Mouse (Mus musculus): Measurements from ENCODE around the gene Tnfaip6. TPM values are rescaled to one million over a fixed set of nuclear protein-coding genes. Genes with fewer than 3 reads are reported as not detected.

Tnfaip6 gene
- polyA plus RNA-seq, 1 experiment from 2014 or later: 2.7 TPM

DNA sequence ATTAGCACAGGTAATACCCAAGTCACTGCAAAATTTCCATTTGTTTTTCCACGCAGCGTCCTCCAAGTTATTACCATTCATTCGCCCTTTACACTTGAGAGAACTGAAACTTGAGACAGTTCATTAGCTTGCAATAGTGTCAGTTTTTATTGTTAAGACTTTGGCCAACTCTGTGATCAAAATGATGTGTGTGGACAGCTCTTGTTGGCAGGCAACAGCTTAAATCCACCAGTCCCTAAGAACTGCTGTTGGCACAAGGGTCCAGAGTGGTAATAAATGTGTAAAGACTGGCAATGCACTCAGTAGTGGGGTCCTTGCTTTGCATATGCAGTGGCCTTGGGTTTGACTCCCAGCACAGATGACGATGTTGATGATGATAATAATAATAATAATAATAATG is 14.5 kb downstream of the Tnfaip6 start:
- DNase-seq (ENCODE audit: low spot score): no peak

GRCm38 (mm10) chr2:52053502-52053901 is 15.7 kb downstream of the Tnfaip6 start:
- no peak for DNase-seq (ENCODE audit: low spot score)

DNA sequence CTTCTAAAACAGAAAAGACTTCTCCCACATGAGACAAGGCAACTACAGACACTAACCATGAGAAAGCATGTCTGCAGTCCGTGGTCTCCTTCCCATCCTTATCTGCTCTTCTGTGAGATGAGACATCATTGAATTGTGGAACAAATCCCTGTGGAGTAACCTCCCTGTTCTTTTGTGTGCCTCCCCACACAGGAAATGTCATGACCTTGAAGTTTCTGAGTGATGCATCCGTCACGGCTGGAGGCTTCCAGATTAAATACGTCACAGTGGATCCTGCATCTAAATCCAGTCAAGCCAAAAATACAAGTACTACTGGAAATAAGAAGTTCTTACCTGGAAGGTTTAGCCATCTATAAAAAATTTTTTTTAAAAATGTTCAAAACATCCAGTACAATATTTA is 17.8 kb downstream of the Tnfaip6 start:
- DNase-seq (ENCODE audit: low spot score): no peak

- no peak for DNase-seq (ENCODE audit: low spot score)
These were observed 19.3 kb downstream of the Tnfaip6 start for GRCm38 (mm10) chr2:52057099-52057498.

DNA sequence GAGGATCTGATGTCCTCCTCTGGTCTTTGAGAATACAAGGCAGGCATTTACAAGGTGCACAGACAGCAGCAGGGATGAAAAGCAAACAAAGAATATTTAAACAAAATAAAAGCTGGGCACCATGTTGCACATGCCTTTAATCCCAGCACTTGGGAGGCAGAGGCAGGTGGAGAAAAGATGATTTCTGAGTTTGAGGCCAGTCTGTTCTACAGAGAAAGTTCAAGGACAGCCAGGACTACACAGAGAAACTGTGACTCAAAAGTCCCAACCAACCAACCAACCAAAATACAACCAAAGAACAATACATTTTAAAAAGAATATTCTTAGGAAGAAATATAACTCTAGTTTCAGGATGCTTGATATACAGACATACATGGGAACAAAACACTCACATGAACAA is 19.9 kb downstream of the Tnfaip6 start:
- no peak for DNase-seq (ENCODE audit: low spot score)

GRCm38 (mm10) chr2:52068641-52069040 is 30.8 kb downstream of the Tnfaip6 start:
- no peak for DNase-seq (ENCODE audit: low spot score)

- no peak for DNase-seq (ENCODE audit: low spot score)
These were observed 33.0 kb downstream of the Tnfaip6 start for GRCm38 (mm10) chr2:52070816-52071215.

- no peak for DNase-seq (ENCODE audit: low spot score)
These were observed 33.6 kb downstream of the Tnfaip6 start for GRCm38 (mm10) chr2:52071241-52071991.

GRCm38 (mm10) chr2:52072065-52072490 is 34.3 kb downstream of the Tnfaip6 start:
- no peak for DNase-seq (ENCODE audit: low spot score)

- DNase-seq (ENCODE audit: low spot score): peak; percentile 70
These were observed 34.8 kb downstream of the Tnfaip6 start, which contains the start of gene Rif1 for GRCm38 (mm10) chr2:52072491-52073140. Gene Rif1 (plus strand): TSS chr2:52072832.

DNA sequence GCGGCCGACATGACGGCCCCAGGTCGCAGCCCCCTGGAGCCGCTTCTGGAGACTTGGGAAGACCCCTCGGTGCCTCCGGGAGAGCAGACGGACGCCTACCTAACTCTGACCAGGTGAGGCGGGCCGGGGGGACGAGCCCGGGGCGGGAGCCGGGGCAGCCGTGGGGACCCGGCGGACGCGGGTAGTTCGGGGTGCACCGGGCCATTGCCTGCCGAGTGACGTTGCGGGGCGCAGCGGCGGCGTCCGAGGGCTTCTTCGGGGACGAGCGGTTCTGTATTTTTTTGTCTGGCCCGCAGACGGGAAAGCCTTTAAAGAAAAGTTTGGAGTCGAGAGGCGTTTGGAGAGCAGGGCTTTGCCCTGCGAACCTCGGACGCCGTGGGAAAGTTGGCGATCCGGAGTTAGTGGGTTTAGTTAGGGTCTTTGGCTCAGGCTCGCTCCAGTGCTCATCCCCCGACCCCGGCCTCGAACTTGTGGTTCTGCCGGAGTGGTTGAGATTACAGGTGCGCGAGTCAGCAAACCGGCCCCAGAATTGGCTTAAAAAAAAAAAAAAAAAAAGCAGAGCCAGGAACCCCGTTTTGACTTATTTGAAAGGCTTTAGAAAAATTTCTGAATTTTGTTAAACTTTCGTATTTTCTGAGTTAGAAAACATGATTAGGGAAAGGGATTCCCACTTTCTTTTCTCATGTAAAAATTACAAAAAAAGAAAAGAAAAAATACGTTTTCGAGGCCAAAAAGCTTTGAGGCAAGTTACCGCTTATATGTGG is 35.5 kb downstream of the Tnfaip6 start:
- DNase-seq (ENCODE audit: low spot score): peak; percentile 3

DNA sequence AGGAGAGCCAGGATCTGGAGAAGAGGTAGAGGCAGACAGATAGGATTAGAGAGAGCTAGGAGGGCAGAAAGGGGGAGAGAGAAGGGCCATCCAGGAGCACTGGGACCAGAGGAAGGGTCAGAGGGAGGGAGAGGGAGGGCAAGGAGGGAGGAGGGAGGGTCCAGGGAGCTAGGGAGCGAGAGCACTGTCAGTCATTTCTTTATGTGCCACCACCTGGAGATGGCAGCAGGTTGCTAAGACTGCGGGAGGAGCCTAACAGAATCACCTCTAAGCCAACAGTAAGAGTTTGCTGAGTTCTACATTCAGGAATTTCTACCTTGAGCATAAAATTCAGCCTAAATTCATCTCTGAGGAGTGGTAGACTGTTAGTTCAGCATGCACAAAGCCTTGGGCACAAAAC is 40.9 kb downstream of the Tnfaip6 start:
- no peak for DNase-seq (ENCODE audit: low spot score)

- DNase-seq (ENCODE audit: low spot score): no peak
These were observed 46.2 kb downstream of the Tnfaip6 start for GRCm38 (mm10) chr2:52084013-52084412.

DNA sequence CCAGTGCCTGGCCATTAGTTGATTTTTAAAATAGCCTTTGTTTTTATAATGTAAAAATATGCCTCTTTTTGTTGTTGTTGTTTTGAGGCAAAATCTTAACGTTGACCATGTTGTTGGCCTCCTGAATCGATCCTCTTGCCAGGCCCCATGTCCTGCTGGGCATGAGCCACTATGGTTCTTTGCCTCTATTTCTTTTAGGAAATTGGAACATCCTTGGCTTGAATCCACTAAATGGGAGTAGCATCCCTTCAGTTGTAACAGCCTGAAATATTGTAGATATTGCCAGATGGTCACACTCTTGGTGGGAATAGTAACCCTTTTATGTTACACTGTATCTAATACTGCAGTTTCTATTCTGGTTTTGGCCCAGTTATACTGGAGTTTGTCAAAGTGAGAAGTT is 46.8 kb downstream of the Tnfaip6 start:
- DNase-seq (ENCODE audit: low spot score): no peak

Other genes starting within 250 kb of the Tnfaip6 start
- 30.1 and 32.4 TPM in 2 replicates for gene Rbm43, start 102.8 kb upstream of the Tnfaip6 start, polyA plus RNA-seq (2015; fragmentation: Nextera tagmentation; extraction: Ambion mirVana)
- gene Nmi, start 64.5 kb upstream of the Tnfaip6 start, polyA plus RNA-seq (2015; fragmentation: Nextera tagmentation; extraction: Ambion mirVana): 91.3 and 94.6 TPM in 2 replicates
- 32.5 and 38.2 TPM in 2 replicates for gene Rif1, start 34.8 kb downstream of the Tnfaip6 start, polyA plus RNA-seq (2015; fragmentation: Nextera tagmentation; extraction: Ambion mirVana)

Data from thymus, postnatal 0 days (tissue).